Mouse (Mus musculus) heart, postnatal 0 days (tissue): ENCODE measurements around the gene Eif4enif1.

Experiments
- CTCF ChIP-seq: IDR thresholded peaks from 2 replicates; pipeline ENCODE4 v1.5.1; 2016; ENCODE audit warnings: antibody characterized with exemption, control low read depth, low read depth
- EP300 ChIP-seq: IDR thresholded peaks from 2 replicates; pipeline ENCODE4 v1.6.1; 2016; ENCODE audit warnings: antibody characterized with exemption, low read depth

GRCm38 (mm10) chr11:3212526-3212925, 10.3 kb downstream of the Eif4enif1 start:
- TF ChIP-seq CTCF (no peak), EP300 (no peak)
